Mouse (Mus musculus): ENCODE results near the gene Tma7.

Tma7 gene

DNA sequence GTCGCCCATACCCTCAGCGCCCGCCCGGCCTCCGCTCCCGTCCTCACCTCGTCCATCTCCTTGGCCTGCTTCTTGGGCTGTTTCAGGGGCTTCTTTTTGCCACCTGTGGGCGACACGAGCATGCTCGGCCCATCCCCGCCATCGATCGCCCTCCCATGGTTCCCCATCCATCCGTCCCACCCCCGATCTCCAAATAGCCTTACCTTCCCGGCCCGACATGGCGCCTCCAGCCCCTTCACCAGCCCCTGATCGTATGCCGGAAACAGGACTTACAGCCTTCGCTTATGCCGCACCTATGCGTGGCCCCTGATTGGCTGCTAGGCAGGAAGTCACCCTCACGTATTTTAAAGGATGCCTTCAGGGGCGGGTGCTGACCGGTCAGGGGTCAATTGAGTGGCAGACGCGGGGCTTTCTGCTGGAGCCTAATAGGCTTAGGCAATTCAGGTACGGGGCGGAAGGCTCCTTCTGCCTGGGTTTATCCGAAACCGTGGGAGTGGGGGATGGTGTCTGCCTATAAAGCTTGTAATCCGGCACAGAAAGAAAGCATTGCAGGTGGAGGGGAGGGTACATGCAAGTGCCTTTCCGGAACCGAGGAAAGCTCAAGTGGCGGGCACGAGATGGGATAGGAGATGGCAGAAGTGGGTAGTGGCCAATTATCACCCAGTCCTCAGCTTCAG is at the start of gene Tma7, which contains the start of gene Ccdc51:
Tma7 (minus strand) TSS at position 464 of the 677 bp plus-strand sequence.
Ccdc51 (plus strand) TSS at position 370 of the 677 bp plus-strand sequence.
- in situ Hi-C loops (cut with MboI; ENCODE audit: unreplicated experiment in 2 of 2): loop anchor here in 1 of 2 experiments (25.0 kb wide), 1 partner anchor 1545 kb away; the partner anchor contains the start of genes Cyb561d2, Nprl2, Tmem115 and Zmynd10

DNA sequence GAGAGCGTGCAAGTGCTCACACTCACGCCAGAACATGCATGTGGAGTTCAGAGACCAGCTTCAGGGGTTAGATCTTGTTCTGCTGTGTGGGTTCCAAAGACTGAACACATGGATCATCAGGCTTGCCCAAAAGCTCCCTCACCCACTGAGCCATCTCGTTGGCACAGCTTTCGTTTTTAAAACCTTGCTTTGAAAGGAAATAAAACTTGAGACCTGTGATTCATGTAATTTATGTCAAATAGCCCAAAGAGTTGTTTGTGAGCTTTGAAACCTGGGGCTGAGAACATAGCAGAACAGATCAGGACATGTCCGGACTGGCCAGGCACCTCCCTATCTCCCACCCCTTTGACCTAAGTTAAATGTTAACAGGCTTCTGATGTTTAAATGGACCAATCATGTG is 47.7 kb upstream of the Tma7 start:
- in situ Hi-C loops (cut with MboI; ENCODE audit: unreplicated experiment in 2 of 2): loop anchor here in 1 of 2 experiments (25.0 kb wide), 1 partner anchor 1157 kb away; no protein-coding TSS in a partner anchor

GRCm38 (mm10) chr9:109128211-109128610 is 45.8 kb upstream of the Tma7 start:
- in situ Hi-C loops (cut with MboI; ENCODE audit: unreplicated experiment in 2 of 2): loop anchor here (10.0 to 25.0 kb wide), 2 partner anchors 737 to 1159 kb away; no protein-coding TSS in a partner anchor

DNA sequence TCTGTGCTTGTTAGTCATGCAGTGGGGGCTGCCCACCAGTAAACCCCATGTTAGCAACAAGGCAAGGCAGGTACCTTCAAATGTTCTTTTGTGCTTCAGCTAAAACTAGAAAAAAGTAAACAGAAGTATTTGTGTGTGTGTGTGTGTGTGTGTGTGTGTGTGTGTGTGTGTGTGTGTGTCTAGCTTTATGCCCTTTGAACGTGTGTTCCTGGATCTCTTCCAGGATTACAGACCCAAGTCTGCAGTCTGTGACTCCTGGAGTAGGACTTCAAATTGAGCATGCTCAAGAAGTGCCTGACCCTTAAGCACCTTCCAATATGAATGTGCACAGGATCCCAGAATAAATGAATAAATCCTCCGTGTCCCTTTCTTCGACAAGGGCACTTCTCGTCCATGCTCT is 44.7 kb upstream of the Tma7 start:
- in situ Hi-C loops (cut with MboI; ENCODE audit: unreplicated experiment in 2 of 2): loop anchor here (10.0 to 25.0 kb wide), 2 partner anchors 738 to 1160 kb away; no protein-coding TSS in a partner anchor

DNA sequence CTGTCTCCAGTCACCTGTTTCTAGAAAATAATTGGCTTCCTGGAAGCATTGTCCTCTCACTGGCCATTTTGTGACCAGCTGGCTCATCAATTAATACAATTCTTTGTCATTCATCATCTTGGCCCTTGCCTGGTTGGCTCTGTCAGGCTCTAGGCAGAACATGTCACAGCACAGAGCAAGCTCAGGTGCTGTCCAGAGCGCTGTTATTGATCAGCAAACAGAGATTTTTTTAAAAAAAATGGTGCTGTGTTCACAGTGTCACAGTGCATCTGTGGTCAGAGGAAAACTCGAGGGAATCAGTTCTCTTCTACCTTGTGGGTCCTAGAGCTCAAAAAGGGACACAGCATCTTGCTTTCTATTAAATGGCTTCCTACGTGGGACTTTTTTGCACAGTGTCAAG is 43.1 kb upstream of the Tma7 start:
- in situ Hi-C loops (cut with MboI; ENCODE audit: unreplicated experiment in 2 of 2): loop anchor here (10.0 to 25.0 kb wide), 2 partner anchors 739 to 1162 kb away; no protein-coding TSS in a partner anchor

DNA sequence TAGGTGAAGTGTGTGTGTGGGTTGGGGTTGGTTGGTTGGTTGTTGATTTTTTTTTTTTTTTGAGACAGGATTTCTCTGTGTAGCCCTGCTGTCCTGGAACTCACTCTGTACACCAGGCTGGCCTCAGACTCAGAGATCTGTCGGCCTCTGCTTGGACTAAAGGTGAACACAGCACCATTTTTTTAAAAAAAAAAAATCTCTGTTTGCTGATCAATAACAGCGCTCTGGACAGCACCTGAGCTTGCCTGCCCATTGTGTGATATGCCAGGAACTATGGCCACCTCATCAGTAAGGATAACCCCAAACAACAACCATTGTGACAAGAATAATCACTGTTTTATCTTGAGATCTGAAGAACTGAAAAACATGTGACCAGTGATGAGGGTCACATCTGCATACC is 42.7 kb upstream of the Tma7 start:
- in situ Hi-C loops (cut with MboI; ENCODE audit: unreplicated experiment in 2 of 2): loop anchor here (10.0 to 25.0 kb wide), 2 partner anchors 740 to 1162 kb away; no protein-coding TSS in a partner anchor

DNA sequence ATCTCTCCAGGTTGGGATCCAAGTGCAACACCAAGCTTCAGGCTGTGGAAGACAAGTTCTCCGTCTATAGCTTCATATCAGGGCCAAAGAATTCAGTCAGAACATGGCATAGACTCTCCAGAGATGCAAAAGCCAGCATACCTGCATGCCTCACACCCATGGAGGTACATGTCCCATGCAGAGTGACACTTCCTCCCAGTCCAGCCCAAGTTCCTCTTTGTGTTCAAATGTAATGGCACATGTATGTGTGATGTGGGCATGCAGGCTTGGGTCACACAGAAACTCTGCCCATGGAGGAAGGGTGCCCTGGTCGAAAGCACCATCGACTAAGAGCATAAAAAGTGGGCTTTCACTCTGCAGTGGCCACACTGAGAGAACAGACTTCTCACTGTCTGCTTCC is 41.8 kb upstream of the Tma7 start:
- in situ Hi-C loops (cut with MboI; ENCODE audit: unreplicated experiment in 2 of 2): loop anchor here (5.0 to 25.0 kb wide), 5 partner anchors 77 to 963 kb away; no protein-coding TSS in a partner anchor

GRCm38 (mm10) chr9:109123266-109123665 is 40.9 kb upstream of the Tma7 start:
- in situ Hi-C loops (cut with MboI; ENCODE audit: unreplicated experiment in 2 of 2): loop anchor here (5.0 to 25.0 kb wide), 5 partner anchors 76 to 964 kb away; no protein-coding TSS in a partner anchor

GRCm38 (mm10) chr9:109122553-109123085 is 40.2 kb upstream of the Tma7 start:
- in situ Hi-C loops (cut with MboI; ENCODE audit: unreplicated experiment in 2 of 2): loop anchor here (5.0 to 25.0 kb wide), 5 partner anchors 75 to 965 kb away; no protein-coding TSS in a partner anchor

DNA sequence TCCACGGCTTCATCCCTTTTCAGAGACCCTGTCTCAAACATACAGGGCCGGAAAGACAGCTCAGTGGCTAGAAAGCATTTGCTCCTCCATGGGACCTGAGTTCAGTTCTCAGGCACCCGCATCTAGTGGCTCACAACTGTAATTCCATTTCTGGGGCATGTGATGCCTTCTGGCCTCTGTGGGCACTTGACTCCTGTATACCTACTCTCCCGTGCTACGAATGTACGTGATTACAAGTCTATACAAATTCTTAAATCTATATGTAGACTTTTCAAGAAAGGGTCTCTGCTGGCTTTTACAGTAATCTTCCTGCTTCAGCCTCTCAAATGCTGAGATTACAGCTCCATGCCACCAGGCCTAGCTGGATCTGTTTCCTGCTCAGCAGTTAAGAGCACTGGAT is 38.6 kb upstream of the Tma7 start:
- in situ Hi-C loops (cut with MboI; ENCODE audit: unreplicated experiment in 2 of 2): loop anchor here (5.0 to 25.0 kb wide), 5 partner anchors 74 to 966 kb away; no protein-coding TSS in a partner anchor

- in situ Hi-C loops (cut with MboI; ENCODE audit: unreplicated experiment in 2 of 2): loop anchor here in 1 of 2 experiments (5.0 to 25.0 kb wide), 2 partner anchors 72 to 968 kb away; no protein-coding TSS in a partner anchor
Observed at GRCm38 (mm10) chr9:109119571-109119970, 37.2 kb upstream of the Tma7 start.

- in situ Hi-C loops (cut with MboI; ENCODE audit: unreplicated experiment in 2 of 2): loop anchor here in 1 of 2 experiments (5.0 to 25.0 kb wide), 2 partner anchors 71 to 969 kb away; no protein-coding TSS in a partner anchor
Observed at GRCm38 (mm10) chr9:109118106-109118505, 35.7 kb upstream of the Tma7 start.

DNA sequence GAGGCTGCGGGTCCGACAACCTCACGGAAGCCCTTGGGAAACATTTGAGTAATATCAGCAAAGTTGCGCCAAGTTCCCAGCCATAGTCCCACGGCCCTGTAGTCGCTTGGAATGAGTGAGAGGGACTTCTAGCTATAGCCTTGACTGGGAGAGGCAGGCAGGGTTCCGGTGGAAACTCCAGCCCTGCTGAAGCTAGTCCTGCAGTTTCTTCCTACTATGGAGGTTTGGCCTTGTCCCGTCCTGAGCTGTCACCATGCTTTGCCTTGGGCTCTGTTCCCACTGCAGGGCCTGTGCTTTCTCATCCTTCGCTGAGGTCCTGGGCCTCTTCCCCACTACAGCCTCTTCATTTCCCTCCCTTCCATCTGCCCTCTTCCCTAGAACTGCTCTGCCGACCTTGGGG is 33.8 kb upstream of the Tma7 start:
- in situ Hi-C loops (cut with MboI; ENCODE audit: unreplicated experiment in 2 of 2): loop anchor here in 1 of 2 experiments (5.0 to 25.0 kb wide), 2 partner anchors 69 to 971 kb away; no protein-coding TSS in a partner anchor

- in situ Hi-C loops (cut with MboI; ENCODE audit: unreplicated experiment in 2 of 2): loop anchor here in 1 of 2 experiments (5.0 to 25.0 kb wide), 2 partner anchors 68 to 972 kb away; no protein-coding TSS in a partner anchor
Observed at GRCm38 (mm10) chr9:109114871-109115270, 32.5 kb upstream of the Tma7 start.

GRCm38 (mm10) chr9:109114276-109114675 is 31.9 kb upstream of the Tma7 start:
- in situ Hi-C loops (cut with MboI; ENCODE audit: unreplicated experiment in 2 of 2): loop anchor here in 1 of 2 experiments (25.0 kb wide), 1 partner anchor 973 kb away; no protein-coding TSS in a partner anchor

- in situ Hi-C loops (cut with MboI; ENCODE audit: unreplicated experiment in 2 of 2): loop anchor here in 1 of 2 experiments (25.0 kb wide), 1 partner anchor 974 kb away; no protein-coding TSS in a partner anchor
Observed at GRCm38 (mm10) chr9:109113331-109113730, 30.9 kb upstream of the Tma7 start.

- in situ Hi-C loops (cut with MboI; ENCODE audit: unreplicated experiment in 2 of 2): loop anchor here in 1 of 2 experiments (25.0 kb wide), 1 partner anchor 976 kb away; no protein-coding TSS in a partner anchor
Observed at GRCm38 (mm10) chr9:109111591-109111990, 29.2 kb upstream of the Tma7 start.

DNA sequence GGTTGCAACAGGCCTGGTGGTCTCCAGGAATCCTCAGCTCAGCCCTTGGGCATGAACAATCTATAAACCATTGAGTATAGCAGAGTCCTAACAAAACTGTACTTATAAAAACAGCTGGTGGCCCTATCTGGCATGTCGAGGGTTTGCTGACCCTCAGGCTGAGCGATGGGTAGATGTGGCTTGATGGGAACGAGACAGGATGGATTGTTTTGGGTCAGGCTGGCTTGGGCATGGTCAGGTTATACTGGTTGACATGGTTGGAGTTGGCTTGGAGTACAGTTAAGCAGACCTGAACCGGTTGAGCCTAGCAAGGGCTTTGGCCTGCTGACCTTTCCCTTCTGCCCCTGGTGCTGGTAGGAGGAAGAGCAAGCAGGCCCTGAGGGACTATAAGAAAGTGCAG is 28.7 kb upstream of the Tma7 start:
- in situ Hi-C loops (cut with MboI; ENCODE audit: unreplicated experiment in 2 of 2): loop anchor here in 1 of 2 experiments (25.0 kb wide), 1 partner anchor 976 kb away; no protein-coding TSS in a partner anchor

DNA sequence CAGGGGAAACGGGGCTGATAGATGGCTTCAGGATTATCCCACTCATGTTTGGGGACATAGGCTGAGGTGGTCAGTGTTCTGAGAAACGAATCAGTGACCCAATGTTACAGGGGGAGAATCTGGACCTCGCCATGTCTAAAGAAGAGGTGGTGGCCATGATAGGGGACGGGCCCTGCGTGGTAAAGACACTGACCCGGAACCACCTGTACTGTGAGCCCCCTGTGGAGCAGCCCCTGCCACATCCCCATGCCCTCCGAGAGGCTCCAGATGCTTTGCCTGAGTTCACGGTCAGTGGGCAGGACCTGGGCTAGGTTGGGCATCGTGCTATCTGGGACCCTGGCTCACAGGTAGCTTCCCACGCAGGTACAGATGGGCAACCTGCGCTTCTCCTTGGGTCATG is 27.9 kb upstream of the Tma7 start:
- in situ Hi-C loops (cut with MboI; ENCODE audit: unreplicated experiment in 2 of 2): loop anchor here in 1 of 2 experiments (25.0 kb wide), 1 partner anchor 977 kb away; no protein-coding TSS in a partner anchor

DNA sequence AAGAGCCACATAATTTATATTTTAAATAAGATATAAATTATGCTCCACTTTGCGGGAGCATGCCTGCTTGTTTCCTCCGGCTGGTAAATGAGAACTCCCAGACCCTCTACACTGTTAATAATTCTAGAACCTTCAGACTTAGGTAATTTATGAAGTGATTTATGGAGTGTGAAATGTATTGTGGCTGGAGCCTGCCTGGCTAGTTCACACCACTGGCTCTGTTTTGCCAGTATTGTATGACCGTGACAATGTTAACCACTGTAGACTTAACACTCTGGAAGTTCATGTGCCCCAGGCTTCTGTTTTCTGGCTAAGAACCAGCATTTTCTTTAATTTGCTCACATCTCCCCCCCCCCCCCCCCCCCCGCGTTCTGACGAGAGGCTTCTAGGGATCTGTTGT is 25.0 kb upstream of the Tma7 start:
- in situ Hi-C loops (cut with MboI; ENCODE audit: unreplicated experiment in 2 of 2): loop anchor here in 1 of 2 experiments (25.0 kb wide), 1 partner anchor 980 kb away; no protein-coding TSS in a partner anchor
